Mouse (Mus musculus) megakaryocyte, adult 5-6 weeks (primary cell): ENCODE results near the gene Amotl2. TPM values are rescaled to one million over a fixed set of nuclear protein-coding genes. Genes with fewer than 3 reads are reported as not detected.

Experiments used
- ATAC-seq: 2 replicates; pipeline ENCODE4 v1.8.0; 2016; ENCODE audit warnings: mild to moderate bottlenecking, inconsistent platforms; ENCODE audit not compliant: poor library complexity, severe bottlenecking
- total RNA-seq, 2 experiments: library from RNA; stranded (forward) in 1 of 2; stranded (reverse) in 1 of 2; fragments of 153-499, 151-499 nt in 1 of 2; fragments of 221-1000, 200-1000 nt in 1 of 2; gene quantifications; 2 replicates each; pipeline versions ENCODE4 v1.2.3 to v1.2.4; 2015 to 2017

The Amotl2 gene
- total RNA-seq, 2 experiments from 2014 or later: 1.7 to 2.8 TPM

- ATAC-seq: no peak
Observed at GRCm38 (mm10) chr9:102766741-102767140, 50.3 kb downstream of the Amotl2 start.

DNA sequence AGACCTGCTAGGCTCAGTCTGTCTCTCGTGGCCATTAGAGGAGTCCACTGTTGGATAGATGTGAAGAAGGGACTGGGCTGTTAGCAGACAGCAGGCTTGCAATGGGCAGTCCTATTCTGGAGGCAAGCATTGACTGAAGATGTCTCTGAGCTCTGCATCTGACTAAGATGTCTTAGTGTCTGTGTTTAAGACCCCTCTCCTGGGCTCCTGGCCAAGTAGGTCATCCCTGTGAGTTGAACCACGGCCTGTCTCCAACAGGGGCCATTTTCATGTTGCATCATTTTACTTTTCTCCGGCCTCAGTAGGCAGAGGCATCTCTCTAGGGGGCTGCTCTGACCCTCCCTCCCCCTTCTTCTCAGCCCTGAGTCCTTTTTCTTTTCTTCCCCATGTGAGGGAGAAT lies 52.8 kb downstream of the Amotl2 start:
- ATAC-seq: no peak

DNA sequence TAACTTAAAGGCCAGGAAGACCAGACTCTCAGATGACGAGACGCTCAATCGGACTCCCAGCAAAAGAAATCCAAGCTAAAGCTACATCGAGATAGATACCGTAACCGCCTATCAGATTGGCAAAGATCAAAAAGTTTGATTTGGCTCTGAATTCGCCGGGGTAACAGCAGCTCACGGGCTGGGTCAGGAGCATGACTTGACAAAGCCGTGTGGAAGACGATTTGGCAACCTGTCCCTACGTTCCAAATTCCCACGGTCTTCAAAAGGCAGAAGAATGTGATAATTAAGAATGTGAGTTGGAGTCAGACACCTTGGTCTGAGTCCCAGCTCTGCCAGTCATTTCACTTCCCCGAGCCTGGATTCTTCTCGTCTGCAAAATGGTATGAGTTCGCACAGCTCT lies 53.7 kb downstream of the Amotl2 start:
- ATAC-seq: no peak

DNA sequence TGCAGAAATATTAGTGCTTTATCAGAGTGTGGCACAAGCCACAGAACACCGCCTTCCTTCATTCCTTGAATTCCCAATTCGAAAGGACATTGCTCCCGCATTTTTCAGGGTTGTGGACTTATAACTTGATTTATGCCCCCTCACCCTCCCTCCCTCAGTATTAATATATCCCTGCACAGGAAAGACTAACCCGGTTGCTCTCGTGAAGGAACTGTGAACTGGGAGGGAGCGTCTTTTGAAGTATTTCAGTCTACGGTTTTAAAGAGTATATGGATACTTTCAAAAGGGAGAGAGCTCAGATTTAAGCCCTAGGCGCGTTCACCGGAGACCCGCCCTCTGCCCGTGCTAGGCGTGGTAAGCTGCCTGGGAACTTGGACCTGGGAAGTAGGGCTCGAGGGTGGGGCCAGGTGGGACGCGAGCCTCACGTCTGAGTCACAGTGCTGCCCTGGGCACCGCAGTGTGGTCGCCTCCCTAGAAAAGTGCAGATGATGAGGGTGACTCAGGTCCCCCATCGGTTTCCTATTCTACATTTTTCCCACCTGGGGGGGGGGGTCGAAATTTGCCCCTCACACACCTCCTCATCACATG lies 54.9 kb downstream of the Amotl2 start:
- no peak for ATAC-seq

- ATAC-seq: peak; percentile 45; the same call in 1 of the 2 replicates
Observed at GRCm38 (mm10) chr9:102777631-102778591, 61.4 kb downstream of the Amotl2 start.

DNA sequence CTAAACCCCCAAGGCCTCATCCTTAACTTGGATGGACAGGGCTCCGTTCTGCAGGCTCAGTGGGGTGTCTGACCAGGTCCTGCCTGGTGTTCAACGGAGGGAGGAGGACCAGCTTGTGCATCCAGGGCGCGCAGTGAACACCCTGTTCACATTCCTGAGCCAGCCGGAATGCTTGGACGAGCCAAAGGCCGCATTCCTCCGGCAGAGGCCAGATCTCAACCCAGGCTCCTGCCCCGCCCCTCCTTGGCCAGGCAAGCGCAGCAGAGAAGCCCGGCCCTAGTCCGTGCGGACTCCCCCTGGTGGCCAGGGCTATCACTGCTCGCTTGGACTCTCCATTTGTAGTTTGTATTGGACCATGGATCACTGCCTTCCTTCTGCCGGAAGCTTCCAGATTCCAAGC lies 63.0 kb downstream of the Amotl2 start:
- peak; percentile 93 for ATAC-seq

Other genes starting within 250 kb of the Amotl2 start
- gene Ky, start 210.9 kb upstream of the Amotl2 start, total RNA-seq (2015): not detected in 2 replicates
- gene Ky, start 210.9 kb upstream of the Amotl2 start, total RNA-seq (2017): not detected in 2 replicates
- 115 and 117 TPM in 2 replicates for gene Anapc13, start 90.4 kb upstream of the Amotl2 start, total RNA-seq (2015)
- gene Anapc13, start 90.4 kb upstream of the Amotl2 start, total RNA-seq (2017): 106 and 119 TPM in 2 replicates
- gene Cep63, start 90.1 kb upstream of the Amotl2 start, total RNA-seq (2015): 26.7 and 30.0 TPM in 2 replicates
- gene Cep63, start 90.1 kb upstream of the Amotl2 start, total RNA-seq (2017): 28.0 and 39.0 TPM in 2 replicates
- 0.07 and 0.41 TPM in 2 replicates for gene Ryk, start 118.2 kb downstream of the Amotl2 start, total RNA-seq (2015)
- 5.0 TPM in 1 of 2 replicates, not detected in the other for gene Ryk, start 118.2 kb downstream of the Amotl2 start, total RNA-seq (2017)